Mouse (Mus musculus) midbrain, embryonic 14.5 days (tissue): ENCODE measurements around the gene Crhr1. TPM values are rescaled to one million over a fixed set of nuclear protein-coding genes. Genes with fewer than 3 reads are reported as not detected.

ENCODE experiments used
- ATAC-seq: fragments of 200-750 bp; cut with Nextera tagmentation; 2 replicates; pipeline ENCODE4 v1.8.0; 2017; ENCODE audit warnings: moderate number of reproducible peaks, moderate library complexity; ENCODE audit not compliant: low FRiP score, low TSS enrichment
- DNase-seq: peaks from one replicate; pipeline ENCODE4 v3.0.0-alpha.2; 2015
- H3K27ac ChIP-seq: fragments of 300-500 bp; sonication (generic); replicated peaks from 2 replicates; pipeline ENCODE4 v1.5.1; 2014; ENCODE audit warnings: mild to moderate bottlenecking, low read depth, low read length, moderate library complexity
- H3K27me3 ChIP-seq: fragments of 300-500 bp; sonication (generic); 2 replicates; pipeline ENCODE4 v1.6.1; 2014; ENCODE audit warnings: low read length, control low read depth, mixed read lengths; ENCODE audit not compliant: control insufficient read depth, insufficient read depth
- H3K36me3 ChIP-seq: fragments of 300-500 bp; sonication (generic); 2 replicates; pipeline ENCODE4 v1.6.1; 2014; ENCODE audit warnings: low read length, control low read depth; ENCODE audit not compliant: control insufficient read depth, insufficient read depth
- H3K4me1 ChIP-seq: fragments of 300-500 bp; sonication (generic); 2 replicates; pipeline ENCODE4 v1.6.1; 2014; ENCODE audit warnings: mild to moderate bottlenecking, antibody characterized with exemption, low read length, control low read depth; ENCODE audit not compliant: control insufficient read depth, insufficient read depth
- H3K4me2 ChIP-seq: fragments of 300-500 bp; sonication (generic); 2 replicates; pipeline ENCODE4 v1.6.1; 2014; ENCODE audit warnings: mild to moderate bottlenecking, low read length, moderate library complexity
- H3K4me3 ChIP-seq: fragments of 300-500 bp; sonication (generic); replicated peaks from 2 replicates; pipeline ENCODE4 v1.5.1; 2014; ENCODE audit warnings: low read depth, low read length
- H3K9ac ChIP-seq: fragments of 300-500 bp; sonication (generic); replicated peaks from 2 replicates; pipeline ENCODE4 v1.6.1; 2014; ENCODE audit warnings: mild to moderate bottlenecking, low read length, moderate library complexity
- H3K9me3 ChIP-seq: fragments of 300-500 bp; sonication (generic); 2 replicates; pipeline ENCODE4 v1.6.1; 2016; ENCODE audit warnings: low read length, control low read depth, mixed read lengths; ENCODE audit not compliant: control insufficient read depth
- WGBS: fragments of 180-500 bp; shearing (Covaris S2); extraction: QIAGEN DNeasy Blood & Tissue Kit; methylation state at CpG from one replicate; pipeline ENCODE4 v1.1.7; 2014; 5-methylcytosine and 5-hydroxymethylcytosine counted together
- polyA plus RNA-seq: library from polyadenylated mRNA; unstranded; fragments of >200 nt; fragmentation: Nextera tagmentation; extraction: Ambion mirVana; gene quantifications from 2 replicates; pipeline ENCODE4 v1.2.1, GENCODE M21; 2014

Crhr1 gene
- 4.9 and 7.4 TPM in 2 replicates for polyA plus RNA-seq

DNA sequence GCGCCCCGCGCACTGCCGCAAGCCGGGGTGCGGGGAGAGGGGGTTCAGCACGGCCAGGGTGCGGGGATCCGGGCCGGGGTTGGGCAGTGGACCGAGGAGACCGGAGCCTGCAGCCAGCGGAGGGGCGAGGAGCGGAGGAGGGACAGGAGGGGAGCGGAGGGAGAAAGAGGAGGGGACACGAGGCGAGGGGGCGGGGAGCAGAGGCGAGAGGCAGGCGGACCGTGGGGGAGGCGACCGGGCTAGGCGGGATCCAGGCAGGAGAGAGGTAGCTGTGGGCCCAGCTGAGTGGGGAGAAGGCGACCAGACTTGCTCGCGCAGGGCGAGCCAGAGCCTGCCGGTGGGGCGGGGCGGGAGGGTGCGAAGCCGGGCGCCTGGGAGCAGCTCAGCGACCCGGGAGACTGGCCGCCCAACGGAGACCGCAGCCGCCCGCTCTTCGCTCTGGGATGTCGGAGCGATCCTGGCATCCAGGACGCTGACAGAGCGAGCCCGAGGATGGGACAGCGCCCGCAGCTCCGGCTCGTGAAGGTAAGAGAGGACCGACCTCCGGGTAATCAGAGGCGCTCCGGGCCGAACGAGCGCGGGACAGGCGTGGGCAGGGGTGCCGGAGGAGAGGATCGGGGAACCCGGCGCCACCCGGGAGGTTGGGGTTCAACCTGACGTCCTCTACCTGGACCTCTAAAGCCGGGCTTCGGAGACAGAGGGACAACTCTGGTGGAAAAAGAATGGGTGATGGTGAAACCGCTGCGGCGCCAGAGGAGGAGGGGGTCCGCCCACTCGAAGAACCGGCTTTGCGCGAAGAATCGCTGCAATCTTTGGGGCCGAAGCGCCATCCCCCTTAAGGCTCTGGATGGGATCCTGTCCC, at the start of gene Crhr1:
TSS of gene Crhr1 (plus strand) at position 276 of the 862 bp plus-strand sequence.
- Histone ChIP-seq H3K27me3 (peaks cover 30% of the 10 kb centered on the region), H3K27ac (peak within 1 kb of the TSS; percentile 60), H3K36me3 (no peaks in the 10 kb centered on the region), H3K4me3 (peak within 1 kb of the TSS; percentile 62), H3K9me3 (no peaks in the 10 kb centered on the region), H3K4me2 (peak within 1 kb of the TSS; percentile 95), H3K9ac (peak within 1 kb of the TSS; percentile 74), H3K4me1 (peaks cover 13% of the 10 kb centered on the region; the same call in 1 of the 2 replicates)
- under 1% methylated on average over 80 of the region's 80 CpGs for WGBS
- peak; percentile 79 for DNase-seq
- peak; percentile 70 for ATAC-seq

DNA sequence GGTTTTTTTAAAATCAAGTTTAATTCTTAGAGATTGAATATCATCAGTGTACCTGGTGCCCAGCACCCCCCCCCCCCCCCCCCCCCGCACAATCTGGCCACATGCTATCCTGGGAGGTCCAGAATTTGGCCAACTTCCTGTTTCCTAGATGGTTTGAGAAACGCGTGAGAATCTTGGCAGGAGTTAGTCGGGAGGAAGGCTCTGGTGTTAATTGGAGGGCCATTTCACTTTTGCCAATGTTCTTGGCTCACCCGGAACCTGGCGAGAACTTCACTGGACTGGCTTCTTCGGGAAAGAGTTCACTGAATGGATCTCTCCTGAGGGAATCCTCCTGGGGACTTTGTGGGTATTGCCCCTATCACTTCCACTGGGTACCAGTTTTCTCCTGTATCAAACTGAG, 49.4 kb upstream of the Crhr1 start:
- no peak for ATAC-seq
- Histone ChIP-seq H3K27me3 (no peaks in the 10 kb centered on the region), H3K4me1 (no peaks in the 10 kb centered on the region), H3K9me3 (no peaks in the 10 kb centered on the region), H3K36me3 (no peaks in the 10 kb centered on the region), H3K27ac (no peak overlapping the region), H3K9ac (no peak overlapping the region), H3K4me3 (no peak overlapping the region), H3K4me2 (no peak overlapping the region)
- no peak for DNase-seq
- 93% methylated on average over 7 of the region's 7 CpGs for WGBS

DNA sequence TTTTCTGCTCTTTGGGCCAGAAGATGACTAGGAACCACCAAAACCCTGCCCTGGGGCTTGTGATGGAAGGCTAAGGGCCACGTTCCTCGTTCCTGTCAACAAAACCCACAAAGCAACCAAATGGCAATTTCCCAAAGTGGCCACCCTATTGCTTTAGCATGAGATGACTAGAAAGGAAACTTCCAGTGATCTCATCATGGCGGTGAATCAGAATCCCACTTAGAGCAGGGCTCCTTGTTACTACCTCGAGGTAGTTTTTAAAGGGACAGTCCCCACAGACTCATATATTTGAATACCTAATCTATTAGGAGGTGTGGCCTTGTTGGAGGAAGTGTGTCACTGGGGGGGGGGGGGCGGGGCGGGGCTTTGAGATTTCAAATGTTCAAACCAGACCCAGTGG, 48.9 kb upstream of the Crhr1 start:
- H3K4me2 ChIP-seq: no peak overlapping the region
- H3K27ac ChIP-seq: no peak overlapping the region
- no peaks in the 10 kb centered on the region for H3K4me1 ChIP-seq
- no peak overlapping the region for H3K9ac ChIP-seq
- DNase-seq (no peak), ATAC-seq (no peak)
- H3K4me3 ChIP-seq: no peak overlapping the region
- H3K27me3 ChIP-seq: no peaks in the 10 kb centered on the region
- H3K9me3 ChIP-seq: no peaks in the 10 kb centered on the region
- 82% methylated on average over 6 of the region's 6 CpGs for WGBS
- no peaks in the 10 kb centered on the region for H3K36me3 ChIP-seq

DNA sequence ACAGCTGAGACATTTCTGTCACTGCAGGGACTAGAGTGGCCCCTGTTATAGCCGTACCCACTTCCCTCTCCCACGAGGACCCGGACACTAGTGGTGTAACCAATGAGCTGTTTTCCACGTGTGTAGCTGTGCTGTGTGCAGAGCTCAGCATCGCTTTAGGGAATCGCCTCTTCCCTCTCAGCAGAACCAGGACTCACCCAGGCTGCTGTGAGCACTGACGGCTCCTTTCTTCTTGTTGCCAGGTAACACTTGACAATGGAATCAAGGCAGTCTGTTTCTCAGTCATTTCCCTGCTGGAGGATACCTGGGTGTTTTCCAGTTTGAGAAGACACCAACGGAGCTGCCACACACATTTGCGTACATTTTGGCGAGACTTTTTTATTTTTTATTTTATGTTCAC, 44.1 kb upstream of the Crhr1 start:
- Histone ChIP-seq H3K36me3 (no peaks in the 10 kb centered on the region), H3K9ac (no peak overlapping the region), H3K4me2 (no peak overlapping the region), H3K4me3 (no peak overlapping the region), H3K27ac (no peak overlapping the region), H3K27me3 (no peaks in the 10 kb centered on the region), H3K4me1 (no peaks in the 10 kb centered on the region), H3K9me3 (no peaks in the 10 kb centered on the region)
- ATAC-seq (no peak), DNase-seq (peak; percentile 55)
- 33% methylated on average over 10 of the region's 10 CpGs for WGBS

DNA sequence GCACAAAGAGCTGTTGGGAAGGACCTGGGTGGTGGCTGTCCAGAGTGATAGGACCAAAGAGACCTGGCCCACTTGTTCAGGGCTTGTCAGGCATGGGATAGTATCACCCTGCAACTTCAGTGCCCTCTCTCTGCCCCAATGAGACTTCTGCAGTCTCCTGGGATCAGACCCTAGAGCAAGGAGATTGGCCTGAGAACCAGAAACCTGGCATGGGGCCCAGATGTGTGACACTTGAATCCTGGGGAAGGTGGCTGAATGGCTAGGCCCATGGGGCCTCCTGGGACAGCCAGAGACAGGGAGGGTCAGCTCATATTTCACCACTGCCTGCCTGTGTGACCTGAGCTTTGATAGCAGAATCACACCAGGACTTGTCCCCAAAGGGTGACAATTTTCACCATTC, 41.9 kb upstream of the Crhr1 start:
- ATAC-seq: no peak
- no peaks in the 10 kb centered on the region for H3K4me1 ChIP-seq
- no peaks in the 10 kb centered on the region for H3K9me3 ChIP-seq
- H3K4me3 ChIP-seq: no peak overlapping the region
- no peaks in the 10 kb centered on the region for H3K27me3 ChIP-seq
- no peak overlapping the region for H3K4me2 ChIP-seq
- no peak overlapping the region for H3K27ac ChIP-seq
- no peaks in the 10 kb centered on the region for H3K36me3 ChIP-seq
- no peak overlapping the region for H3K9ac ChIP-seq
- no peak for DNase-seq

DNA sequence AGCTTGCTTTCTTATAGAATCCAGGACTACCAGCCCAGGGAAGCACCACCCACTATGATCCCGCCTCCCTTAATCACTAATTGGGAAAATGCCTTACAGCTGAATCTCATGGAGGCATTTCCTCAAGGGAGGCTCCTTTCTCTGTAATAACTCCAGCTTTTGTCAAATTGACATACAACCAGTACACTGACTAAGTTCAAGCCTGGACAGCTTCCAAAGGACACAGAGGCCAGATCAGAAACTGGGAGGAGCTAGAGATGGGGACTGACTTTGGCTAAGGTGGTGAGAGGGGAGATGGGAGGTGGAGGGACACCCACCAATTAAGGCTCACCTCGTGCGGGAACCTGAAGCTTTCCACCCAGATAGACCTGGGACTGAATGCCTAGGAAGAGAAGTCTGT, 37.5 kb upstream of the Crhr1 start:
- ATAC-seq (no peak), DNase-seq (no peak)
- Histone ChIP-seq H3K9ac (no peak overlapping the region), H3K27ac (no peak overlapping the region), H3K9me3 (no peaks in the 10 kb centered on the region), H3K4me1 (no peaks in the 10 kb centered on the region), H3K4me3 (no peak overlapping the region), H3K27me3 (no peaks in the 10 kb centered on the region), H3K4me2 (no peak overlapping the region), H3K36me3 (no peaks in the 10 kb centered on the region)
- 77% methylated on average over 3 of the region's 3 CpGs for WGBS

DNA sequence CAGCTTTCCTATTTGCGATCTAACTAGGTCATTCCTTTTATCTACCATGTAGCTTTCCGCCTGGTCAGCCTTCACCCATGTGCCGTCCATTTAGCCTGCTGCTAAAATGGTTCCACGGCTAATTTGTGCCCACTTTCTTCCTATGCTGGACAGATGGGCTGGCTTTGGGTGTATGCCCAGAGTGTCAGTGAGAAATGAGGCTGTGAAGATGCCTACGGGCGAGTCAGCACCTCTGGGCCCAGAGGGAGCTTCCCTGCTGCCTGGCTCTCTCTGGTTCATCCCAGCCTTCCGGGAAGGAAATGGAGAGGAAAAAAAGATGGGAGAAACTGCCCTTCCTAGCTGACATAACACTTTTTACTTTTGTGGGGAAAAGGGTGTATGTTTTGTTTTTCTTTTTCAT, 36.1 kb upstream of the Crhr1 start:
- no peaks in the 10 kb centered on the region for H3K4me1 ChIP-seq
- no peak for ATAC-seq
- no peak overlapping the region for H3K4me2 ChIP-seq
- no peaks in the 10 kb centered on the region for H3K9me3 ChIP-seq
- no peaks in the 10 kb centered on the region for H3K27me3 ChIP-seq
- no peak for DNase-seq
- H3K9ac ChIP-seq: no peak overlapping the region
- no peak overlapping the region for H3K27ac ChIP-seq
- no peak overlapping the region for H3K4me3 ChIP-seq
- H3K36me3 ChIP-seq: no peaks in the 10 kb centered on the region
- 88% methylated on average over 7 of the region's 7 CpGs for WGBS

DNA sequence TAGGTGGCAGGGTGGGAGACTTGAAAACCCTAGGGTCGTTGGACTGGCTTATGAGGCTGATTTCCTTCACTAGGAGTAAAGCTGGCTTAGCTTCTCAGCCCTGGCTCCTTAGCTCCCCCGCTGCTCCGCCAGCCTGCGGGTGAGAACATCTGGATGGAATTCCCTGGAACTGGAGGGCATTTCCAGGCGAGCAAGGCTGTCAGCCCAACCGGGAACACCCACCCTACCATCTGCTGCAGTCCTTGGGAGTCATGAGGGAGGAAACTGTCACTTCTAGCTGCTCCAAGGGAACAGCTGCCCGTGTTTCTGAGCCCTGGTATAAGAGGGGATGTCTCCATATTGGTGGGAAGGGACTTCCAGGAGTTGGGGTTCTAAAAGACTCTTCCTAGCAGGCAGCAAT, 33.1 kb upstream of the Crhr1 start:
- peaks cover 7% of the 10 kb centered on the region for H3K4me1 ChIP-seq
- ATAC-seq (no peak), DNase-seq (peak; percentile 29)

DNA sequence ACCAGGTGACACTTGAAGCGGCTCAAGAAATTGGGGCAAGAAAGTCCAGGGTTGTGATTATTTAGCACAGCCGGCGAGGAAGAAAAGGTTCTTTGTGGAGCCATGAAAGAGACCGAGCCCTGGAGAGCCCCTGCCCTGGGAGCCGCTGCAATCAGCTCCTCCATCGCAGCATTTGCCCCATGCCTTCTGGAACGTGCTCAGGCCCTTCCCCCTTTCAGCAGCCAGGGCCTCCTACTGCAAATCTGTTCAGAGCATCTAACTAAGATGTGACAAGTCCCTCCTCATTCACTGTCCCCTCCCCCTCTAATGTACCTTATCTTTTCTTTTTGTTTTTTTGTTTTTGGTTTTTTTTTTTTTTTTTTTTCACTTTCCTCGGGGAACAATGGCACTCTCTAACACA, 30.0 kb upstream of the Crhr1 start:
- ATAC-seq (no peak), DNase-seq (no peak)
- no peaks in the 10 kb centered on the region for H3K9me3 ChIP-seq
- 11% methylated on average over 8 of the region's 8 CpGs for WGBS
- H3K36me3 ChIP-seq: no peaks in the 10 kb centered on the region
- no peaks in the 10 kb centered on the region for H3K27me3 ChIP-seq
- H3K9ac ChIP-seq: no peak overlapping the region
- H3K27ac ChIP-seq: 0 out of 2 replicates have a peak overlapping the region, but pooled peaks have one; percentile 9
- H3K4me3 ChIP-seq: no peak overlapping the region
- H3K4me1 ChIP-seq: peaks cover 19% of the 10 kb centered on the region
- no peak overlapping the region for H3K4me2 ChIP-seq

More for the DNA sequence above, 33.1 kb upstream of the Crhr1 start:
- Histone ChIP-seq H3K27ac (no peak overlapping the region), H3K36me3 (no peaks in the 10 kb centered on the region), H3K4me2 (no peak overlapping the region), H3K4me3 (no peak overlapping the region), H3K9ac (no peak overlapping the region), H3K27me3 (no peaks in the 10 kb centered on the region), H3K9me3 (no peaks in the 10 kb centered on the region)
- 28% methylated on average over 7 of the region's 7 CpGs for WGBS
